Mouse (Mus musculus): Measurements from ENCODE around the gene Nabp1. TPM values are rescaled to one million over a fixed set of nuclear protein-coding genes. Genes with fewer than 3 reads are reported as not detected.
A peak's percentile ranks its signal among the peaks of the same experiment; 100 is the strongest.
"Not testable (repeated sequence)": the region's sequence is repeated elsewhere in the genome, so short reads cannot be mapped to it uniquely, and the experiment has no call there.

Gene Nabp1
- total RNA-seq, 2 experiments from 2014 or later: 27.4 to 27.9 TPM

DNA sequence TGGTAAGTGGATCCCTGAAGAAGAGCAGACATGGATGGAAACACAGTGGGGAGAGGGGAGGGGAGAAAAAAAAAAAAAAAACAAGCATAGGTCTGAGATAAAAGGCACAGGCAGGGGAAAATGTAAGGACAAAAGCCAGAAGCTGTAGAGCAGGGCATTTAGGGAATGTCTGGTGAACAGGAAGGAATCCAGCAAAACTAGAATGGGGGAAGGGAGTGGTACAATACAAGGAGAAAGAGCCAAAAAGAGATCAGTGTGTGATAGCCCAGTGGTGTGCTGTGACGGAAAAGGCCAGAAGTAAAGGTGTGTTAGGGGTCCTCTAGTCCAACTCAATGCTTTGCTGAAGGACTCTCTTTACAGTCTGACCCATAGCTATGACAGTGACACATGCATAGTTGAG, 8.1 kb upstream of the Nabp1 start:
- no peak for DNase-seq

DNA sequence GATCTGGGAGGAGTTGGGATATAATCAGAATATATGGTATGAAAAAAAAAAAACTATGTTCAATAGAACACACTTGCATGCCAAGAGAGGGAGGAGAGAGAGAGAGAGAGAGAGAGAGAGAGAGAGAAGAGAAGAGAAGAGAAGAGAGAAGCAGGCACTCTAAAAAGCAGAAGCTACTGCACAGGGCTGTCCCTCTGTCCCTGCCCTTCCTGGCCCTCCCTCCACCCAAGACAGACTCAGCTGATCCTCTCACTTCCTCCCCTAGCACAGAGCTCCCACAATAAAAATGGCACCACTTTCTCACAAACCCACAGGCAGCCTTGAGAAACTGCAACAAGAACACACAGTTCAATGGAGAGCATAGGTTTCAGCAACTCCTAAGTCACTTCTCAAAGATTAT, 2.2 kb upstream of the Nabp1 start:
- no peak for DNase-seq

DNA sequence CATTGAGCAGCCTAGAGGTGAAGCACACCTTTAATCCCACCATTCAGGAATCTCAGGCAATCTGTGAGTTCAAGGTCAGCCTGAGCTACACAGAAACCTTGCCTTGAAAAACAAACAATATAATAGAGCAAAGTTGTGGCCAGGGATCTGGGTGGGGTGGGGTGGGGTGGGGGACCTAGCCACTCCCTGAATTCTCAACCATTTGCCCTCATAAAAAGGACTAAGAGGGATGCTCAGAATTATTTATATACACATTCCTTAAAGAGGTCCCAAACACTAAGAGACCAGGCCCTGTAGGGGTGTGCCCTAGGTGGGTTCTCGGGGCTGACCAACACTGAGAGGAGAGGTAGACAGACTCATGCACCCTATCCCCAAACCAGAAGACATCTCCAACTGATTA, 1.5 kb upstream of the Nabp1 start:
- DNase-seq: no peak

DNA sequence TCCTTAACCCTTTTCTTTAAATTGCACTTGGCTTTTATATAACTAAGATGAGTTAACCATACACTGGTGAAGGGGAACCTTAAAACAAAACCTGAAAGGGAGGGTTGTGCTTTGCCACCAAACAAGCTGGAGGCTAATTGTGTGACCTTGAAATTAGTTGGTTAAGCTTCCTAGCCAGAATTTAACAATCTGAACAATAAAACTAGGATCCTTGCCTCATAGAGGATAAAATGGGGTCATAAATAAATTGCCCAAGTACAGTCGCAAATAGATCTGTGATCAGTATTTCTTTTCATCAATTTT, 753 bp upstream of the Nabp1 start:
- no peak for DNase-seq

DNA sequence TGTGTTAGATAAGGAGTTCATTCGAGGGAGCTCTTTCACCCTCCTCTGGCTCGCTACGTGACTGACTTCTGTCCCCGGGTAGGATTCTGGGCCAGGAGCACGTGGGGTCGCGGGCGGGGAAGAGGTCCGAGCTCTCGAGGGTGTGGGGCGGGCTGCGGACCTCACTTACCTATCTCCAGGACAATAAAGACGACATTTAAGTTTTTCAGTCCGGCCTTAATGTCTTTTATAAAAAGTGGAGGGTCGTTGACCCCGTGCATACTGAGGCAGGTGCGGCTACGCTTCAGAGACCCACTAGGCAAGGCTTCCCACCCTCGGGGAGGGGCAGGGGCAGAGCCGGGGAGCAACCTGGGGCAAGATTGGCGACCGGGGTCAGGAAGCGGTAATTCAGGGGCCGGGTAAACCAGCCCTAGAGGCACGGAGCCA, 556 bp downstream of the Nabp1 start:
- peak; percentile 58 for DNase-seq

DNA sequence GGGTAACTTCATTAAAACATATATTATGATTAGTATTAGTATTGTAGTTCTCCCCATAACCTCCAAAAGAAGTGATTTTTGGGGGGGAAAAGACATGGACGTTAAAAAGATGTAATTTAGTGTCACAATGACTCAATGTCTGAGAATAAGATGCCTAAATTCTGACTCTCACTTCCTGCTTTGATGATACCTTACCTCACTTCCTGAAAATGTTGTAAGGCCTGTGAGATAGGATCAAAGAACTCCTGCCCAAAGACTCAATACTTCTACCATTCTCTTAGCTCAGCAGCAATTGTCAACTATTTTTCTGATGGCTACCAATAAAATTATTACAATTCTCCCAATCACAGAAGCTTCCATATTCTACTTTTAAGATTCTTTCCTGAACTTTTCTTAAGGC, 1.8 kb downstream of the Nabp1 start:
- DNase-seq: no peak

DNA sequence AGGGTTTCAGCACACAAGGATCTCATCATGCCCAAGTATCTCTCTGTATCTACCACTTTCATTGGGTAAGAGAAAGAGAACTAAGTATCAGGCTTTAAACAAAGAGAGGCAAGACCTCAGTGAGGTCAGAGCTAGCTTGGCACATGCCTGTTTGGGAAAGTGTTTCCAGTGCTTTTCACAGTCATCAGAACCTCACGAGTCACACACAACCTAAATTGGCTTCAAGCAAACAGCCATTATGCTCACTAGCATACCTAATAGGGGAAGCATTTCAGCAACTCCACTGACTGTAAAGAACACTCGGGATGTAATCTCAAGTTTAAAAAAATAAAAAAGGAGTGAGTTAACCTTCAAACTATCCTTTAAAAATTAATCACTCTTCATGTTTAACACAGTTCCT, 10.1 kb downstream of the Nabp1 start:
- DNase-seq: no peak

DNA sequence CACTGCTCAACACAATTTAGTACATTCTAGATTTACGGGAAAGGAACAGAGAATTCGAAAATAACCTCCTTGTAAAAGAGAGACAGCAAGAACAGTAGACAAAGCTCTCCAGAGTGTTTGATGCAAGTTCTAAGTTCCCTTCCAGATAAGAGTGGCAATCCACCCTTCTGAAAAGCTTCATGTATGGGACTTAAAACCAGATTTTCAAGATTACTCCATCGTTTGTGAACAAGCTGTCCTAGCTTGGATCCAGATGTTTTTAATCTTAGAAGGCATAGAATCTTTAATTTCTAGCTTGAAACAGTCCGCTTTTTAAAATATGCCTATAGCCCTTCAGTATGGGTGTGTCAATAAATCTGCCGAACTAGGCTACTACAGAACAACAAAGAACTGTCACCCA, 11.0 kb downstream of the Nabp1 start:
- no peak for DNase-seq

DNA sequence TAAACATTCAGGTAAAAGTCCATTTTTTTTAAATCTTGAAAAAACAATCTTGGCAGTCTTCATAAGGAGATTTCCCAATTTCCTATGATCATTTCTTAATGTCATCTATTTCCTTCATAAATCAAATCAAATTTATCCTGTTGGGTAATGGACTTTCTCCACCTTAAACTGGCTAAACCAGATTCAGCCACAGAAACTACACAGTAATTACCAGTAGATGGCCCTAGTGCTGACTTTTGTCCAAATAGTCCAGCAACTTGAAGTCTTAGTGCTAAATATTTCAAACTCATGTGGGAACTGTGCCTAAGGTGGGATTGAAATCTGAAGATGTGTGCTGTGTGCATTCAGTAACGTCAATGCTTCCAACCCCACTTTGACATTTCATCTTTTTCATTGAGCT, 11.8 kb downstream of the Nabp1 start:
- peak; percentile 25 for DNase-seq

DNA sequence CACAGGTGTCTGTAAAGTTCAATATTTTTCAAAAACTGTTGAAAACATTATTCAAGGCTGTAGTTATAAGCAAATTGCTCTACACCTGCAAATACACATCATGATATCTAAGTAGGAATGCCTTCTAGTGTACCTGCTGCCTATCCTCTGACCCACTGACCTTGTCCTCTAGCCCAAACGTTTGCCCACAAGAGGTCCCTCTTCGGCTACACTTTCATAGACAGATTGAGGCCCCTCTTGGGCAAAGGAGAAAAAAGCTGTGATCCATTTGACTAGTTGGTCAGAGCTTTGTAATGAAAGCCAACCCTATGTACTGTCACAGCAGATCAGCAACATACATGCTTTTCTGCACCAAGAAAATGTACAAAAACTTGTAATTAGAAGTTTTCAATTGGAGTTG, 12.9 kb downstream of the Nabp1 start:
- peak; percentile 10 for DNase-seq

DNA sequence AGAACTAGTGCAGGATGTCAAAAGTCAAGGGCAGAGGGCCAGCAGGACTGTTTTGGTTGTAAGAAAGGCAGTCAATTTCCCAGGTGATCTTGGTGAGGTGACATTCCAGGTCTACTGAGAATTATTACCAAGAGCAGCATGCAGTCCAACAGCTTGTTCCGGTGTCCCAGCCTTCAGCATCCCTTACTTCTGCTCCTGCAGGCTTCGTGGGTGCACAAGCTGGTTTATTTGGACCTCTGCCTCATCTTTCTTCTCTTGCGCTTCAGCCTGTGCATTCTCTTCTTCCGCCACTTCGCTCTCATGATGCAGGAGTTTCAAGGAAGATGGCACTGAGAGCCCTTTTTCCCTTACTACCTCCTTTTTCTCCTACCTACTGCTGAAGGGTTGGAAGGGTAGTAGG, 15.2 kb downstream of the Nabp1 start:
- DNase-seq: peak; percentile 6

DNA sequence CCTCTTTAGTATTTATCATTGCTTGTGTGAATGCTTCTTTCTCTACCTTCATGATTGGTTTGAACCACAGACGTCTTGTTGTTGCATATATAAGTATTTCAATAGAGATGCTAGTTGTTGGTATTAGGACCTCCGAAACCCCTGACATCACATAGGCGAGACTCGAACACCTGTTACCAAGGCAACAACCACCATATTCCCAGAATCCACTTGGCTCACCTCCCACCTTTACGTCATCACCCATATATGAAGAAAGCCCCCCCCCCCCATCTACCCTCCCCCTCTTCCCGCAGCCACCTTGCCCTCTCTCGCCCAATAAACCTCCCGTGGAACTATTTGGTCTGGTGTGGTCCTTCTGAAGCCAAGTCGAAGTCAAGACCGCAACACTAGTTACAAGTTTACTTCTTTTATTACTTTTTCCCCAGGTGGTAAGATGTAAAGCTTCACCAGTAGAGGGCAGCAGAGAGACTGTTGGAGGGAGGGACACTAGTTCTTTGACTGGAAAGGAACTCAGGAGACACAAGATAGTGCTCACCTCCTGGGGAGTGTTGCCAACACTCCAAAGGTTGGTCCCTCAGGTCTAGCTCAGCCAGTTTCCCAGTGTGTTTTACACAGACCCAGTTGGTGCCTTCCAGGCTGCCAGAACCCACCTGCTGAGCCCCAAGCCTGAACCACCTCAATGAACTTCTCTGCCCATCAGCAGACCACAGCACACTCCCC, 19.3 kb downstream of the Nabp1 start:
- peak; percentile 66 for DNase-seq

DNA sequence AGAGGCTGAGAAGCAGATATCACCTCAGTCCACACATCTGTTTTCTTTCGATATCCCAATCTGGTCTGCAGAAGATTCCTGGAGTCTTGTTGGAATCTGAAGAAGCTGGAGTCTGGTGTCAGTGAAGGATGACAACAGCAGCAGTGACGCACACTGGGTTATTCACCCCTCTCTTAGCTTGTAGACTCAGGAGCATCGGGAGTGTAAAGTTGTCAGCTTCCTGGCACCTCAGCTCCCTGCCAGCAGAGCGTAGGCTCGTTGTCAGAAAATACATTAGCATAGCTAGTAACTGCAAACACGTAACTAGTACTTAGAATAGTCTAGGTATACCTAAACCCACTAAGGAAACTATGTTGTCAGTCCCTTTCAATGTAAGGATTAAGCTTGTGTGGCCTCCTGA, 20.1 kb downstream of the Nabp1 start:
- DNase-seq: no peak

DNA sequence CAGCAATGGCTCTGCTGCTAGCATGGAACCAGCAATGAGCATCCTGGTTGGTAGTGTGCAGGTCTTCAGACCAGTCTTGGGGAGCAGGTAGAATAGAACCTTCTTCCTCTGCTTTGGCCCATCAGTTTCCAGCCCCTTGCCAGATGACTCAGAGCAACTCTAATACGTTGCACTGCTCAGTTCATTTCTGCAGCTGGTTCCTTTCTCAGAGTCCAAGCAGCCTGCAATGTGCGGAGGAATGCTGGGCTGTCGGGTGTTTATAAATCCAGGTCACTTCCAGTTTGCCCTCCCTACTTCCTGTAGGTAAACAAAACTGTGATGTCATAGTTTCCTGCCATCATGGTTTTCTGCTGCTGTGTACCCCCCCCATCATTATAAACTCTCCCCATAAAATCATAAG, 21.0 kb downstream of the Nabp1 start:
- no peak for DNase-seq

DNA sequence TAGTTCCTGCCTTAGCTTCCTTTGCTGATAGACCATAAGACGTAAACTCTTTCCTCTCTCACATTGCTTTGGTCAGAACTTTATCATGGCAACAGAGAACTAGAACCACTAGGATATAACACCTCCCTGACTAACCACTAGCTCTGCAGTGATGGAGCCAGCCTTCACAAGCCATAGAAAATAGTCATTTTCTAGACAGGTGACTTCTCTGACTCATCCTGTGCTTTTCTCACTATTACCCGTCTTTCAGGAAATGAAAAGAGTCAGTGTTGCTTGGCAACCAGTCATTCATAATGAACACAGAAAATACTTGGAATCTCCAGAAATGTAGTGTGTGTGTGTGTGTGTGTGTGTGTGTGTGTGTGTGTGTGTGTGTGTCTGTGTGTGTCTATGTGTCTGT, 29.4 kb downstream of the Nabp1 start:
- no peak for DNase-seq

DNA sequence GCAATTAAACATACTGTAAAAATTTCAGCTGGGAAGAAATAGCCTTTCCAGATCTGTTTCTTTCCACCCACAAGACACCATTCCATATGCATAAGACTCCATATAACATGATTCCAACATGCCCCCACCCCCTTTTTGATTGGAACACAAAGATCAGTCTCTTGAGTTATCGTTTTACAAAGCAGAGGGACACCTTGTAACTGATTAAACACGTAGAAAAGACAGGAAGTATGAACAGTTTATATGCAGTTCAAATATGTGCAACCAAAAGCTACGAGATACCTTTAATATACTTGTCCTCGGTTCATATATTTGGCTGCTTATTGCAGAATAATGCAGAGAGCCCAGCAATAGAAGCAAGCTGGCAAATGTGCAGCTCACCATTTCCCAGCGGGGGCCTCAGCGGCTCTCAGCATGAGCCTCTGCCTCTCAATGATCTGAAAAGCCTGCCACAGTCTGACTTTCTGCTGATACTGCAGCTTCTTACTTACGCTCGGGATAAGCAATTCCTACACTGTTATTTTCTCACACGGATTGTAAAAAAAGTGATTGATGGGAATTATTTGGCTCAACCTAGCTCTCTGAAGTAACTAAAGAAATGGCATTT, 32.3 kb downstream of the Nabp1 start:
- peak; percentile 53 for DNase-seq

DNA sequence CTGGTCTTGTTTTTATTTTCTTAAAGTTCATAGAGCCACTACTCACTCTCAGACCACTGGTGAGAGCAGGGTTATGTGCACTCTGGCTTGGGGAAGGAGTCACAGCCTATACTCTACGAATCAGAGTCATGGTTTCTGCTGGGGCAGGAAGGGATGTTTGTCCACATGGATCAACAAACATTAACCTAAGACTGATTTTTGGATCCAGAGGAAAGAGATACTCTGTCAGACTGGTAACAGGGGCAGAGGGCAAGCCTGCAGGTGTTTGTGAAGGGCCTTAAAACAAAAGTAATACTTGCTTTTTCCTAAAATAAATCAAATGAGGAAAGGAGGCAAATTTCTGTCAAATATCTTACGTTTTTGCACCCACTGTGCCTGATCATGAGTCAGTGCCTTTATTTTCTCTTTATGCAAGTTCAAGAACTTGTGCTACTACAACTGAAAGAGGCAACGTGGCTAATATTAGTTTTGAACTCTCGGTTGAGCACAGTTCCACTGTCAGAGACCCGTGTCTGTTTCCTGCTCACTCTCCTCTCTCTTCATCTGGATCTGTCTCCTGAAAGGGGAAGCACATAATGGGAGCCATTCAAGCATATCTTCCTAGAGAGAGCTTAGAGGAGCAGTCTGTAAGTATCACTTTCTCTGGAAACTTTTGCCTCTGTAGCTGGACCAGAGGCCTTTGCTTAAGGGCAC, 32.9 kb downstream of the Nabp1 start:
- DNase-seq: no peak

DNA sequence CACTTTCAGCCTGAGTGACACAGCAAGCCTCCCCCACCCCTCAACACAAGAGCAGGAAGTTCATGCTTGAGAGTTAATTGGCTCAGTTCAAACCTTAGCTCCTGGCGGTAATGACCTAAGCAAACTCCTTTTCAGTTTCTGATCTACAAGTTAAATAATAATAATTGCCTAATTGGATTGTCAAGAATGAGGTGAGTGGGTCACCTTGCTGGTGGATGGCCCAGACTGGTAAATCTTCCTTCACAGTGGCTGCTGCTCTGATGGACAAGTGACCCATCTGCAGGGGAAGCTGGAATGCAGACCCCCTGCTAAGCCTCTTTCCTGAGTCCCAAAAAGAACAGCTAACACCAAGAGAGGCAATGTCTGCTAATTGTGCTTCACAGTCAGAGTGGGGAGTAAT, 48.5 kb downstream of the Nabp1 start:
- no peak for DNase-seq

DNA sequence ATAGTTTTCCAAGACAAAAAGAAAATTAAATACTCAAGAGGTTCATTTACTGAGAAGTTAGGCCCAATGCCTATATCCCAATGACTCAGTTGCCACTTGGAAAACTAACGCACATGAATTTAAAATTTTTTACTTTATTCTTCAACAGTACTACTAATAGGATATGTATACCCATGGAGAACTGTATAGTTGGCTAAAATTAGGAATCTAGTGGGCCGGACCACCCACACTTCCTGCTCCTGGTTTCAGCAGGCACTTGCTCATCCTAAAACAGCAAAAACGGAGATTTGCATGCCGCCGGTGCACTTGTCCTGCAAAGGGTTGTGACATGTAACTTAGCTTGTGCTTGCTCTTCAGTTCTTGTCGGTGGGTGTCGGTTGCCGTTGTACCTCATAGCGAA, 51.9 kb downstream of the Nabp1 start:
- no peak for DNase-seq

DNA sequence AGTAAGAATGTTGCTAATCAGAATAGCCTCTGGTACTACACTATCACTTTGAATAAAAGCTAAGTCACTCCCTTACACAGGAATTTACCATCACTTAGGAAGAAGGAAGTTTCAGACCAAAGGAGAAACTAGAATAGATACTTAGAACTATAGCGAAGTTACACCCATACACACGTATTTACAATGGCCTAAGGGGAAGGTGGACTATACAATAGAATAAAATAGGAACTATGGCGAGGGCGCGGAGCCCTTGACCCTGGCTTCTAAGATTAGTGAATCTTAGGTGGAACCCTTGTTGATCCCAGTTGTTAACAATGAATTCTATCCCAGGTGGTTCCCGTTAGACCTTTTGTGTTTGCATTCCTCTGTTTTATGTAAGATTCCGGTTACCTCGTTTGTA, 57.2 kb downstream of the Nabp1 start:
- DNase-seq: not testable (repeated sequence)

DNA sequence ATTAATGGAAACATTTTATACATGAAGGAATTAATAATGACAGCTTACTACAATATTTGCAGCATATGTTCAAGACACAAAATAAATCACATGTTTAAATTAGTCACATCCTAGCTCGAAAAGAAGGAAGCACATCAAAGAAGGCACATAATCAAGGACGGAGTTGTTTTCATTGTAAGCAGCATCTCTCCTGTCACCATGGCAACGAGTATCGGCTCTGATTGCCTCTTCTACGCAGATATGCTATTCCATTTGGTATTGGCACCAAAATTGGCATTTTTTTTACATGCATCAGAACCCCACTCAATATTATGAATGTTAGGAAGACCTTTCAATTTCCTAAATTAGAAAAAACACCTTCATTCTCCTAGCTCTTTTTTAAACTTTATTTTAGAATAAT, 59.5 kb downstream of the Nabp1 start:
- no peak for DNase-seq
